Mouse (Mus musculus) liver, embryonic 13.5 days (tissue): ENCODE measurements around the gene Ptprd. TPM values are rescaled to one million over a fixed set of nuclear protein-coding genes. Genes with fewer than 3 reads are reported as not detected.

Source experiments
- ATAC-seq: fragments of 200-750 bp; cut with Nextera tagmentation; 2 replicates; pipeline ENCODE4 v1.8.0; 2017; ENCODE audit warnings: low read depth, mild to moderate bottlenecking, moderate number of reproducible peaks, moderate library complexity
- DNase-seq: peaks from one replicate; pipeline ENCODE4 v3.0.0; 2022
- H3K27ac ChIP-seq: fragments of 300-500 bp; sonication (generic); 2 replicates; pipeline ENCODE4 v1.5.1; 2015; ENCODE audit warnings: moderate library complexity, mild to moderate bottlenecking, inconsistent platforms
- H3K27me3 ChIP-seq: fragments of 300-500 bp; sonication (generic); 2 replicates; pipeline ENCODE4 v1.6.1; 2015; ENCODE audit warnings: mild to moderate bottlenecking, inconsistent platforms
- H3K36me3 ChIP-seq: fragments of 300-500 bp; sonication (generic); 2 replicates; pipeline ENCODE4 v1.6.1; 2015; ENCODE audit warnings: mild to moderate bottlenecking, inconsistent platforms
- H3K4me1 ChIP-seq: fragments of 300-500 bp; sonication (generic); replicated peaks from 2 replicates; pipeline ENCODE4 v1.6.1; 2015; ENCODE audit warnings: inconsistent platforms
- H3K4me2 ChIP-seq: fragments of 300-500 bp; sonication (generic); 2 replicates; pipeline ENCODE4 v1.6.1; 2015; ENCODE audit warnings: inconsistent platforms, mild to moderate bottlenecking, moderate library complexity
- H3K4me3 ChIP-seq: fragments of 300-500 bp; sonication (generic); replicated peaks from 2 replicates; pipeline ENCODE4 v1.5.1; 2015; ENCODE audit warnings: mild to moderate bottlenecking, inconsistent platforms
- H3K9ac ChIP-seq: fragments of 300-500 bp; sonication (generic); 2 replicates; pipeline ENCODE4 v1.6.1; 2015; ENCODE audit warnings: mild to moderate bottlenecking, inconsistent platforms
- H3K9me3 ChIP-seq: fragments of 300-500 bp; sonication (generic); replicated peaks from 2 replicates; pipeline ENCODE4 v1.6.1; 2016; ENCODE audit warnings: inconsistent platforms
- WGBS: fragments of 180-500 bp; shearing (Covaris S2); methylation state at CpG from one replicate; pipeline ENCODE4 v1.1.7; 2015; ENCODE audit not compliant: insufficient replicate concordance; 5-methylcytosine and 5-hydroxymethylcytosine counted together
- polyA plus RNA-seq: library from polyadenylated mRNA; unstranded; fragments of >200 nt; fragmentation: Nextera tagmentation; extraction: Ambion mirVana; gene quantifications from 2 replicates; pipeline ENCODE4 v1.2.1, GENCODE M21; 2015

The Ptprd gene
- polyA plus RNA-seq, 1 experiment from 2014 or later: 1.8 TPM

DNA sequence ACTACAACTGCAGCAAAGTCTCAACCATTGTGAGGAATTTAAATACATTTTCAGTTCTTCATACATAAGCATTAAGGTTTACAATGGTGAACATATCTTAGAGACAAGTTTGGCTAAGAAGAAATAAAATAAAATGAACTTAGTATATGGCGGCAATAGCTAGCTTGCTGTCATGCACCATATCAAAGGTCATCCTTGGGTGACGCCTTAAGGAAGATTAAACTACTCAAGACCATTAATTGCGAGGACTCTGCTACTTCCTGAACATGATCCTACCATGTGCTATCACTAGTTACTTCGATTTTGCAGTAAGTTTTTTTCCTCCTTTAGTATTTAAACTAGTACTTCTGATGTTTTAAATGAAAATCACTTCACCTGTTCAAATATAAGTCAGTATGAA, 1949.0 kb downstream of the Ptprd start:
- ATAC-seq: no peak
- WGBS: 57% methylated on average over 4 of the region's 4 CpGs
- no peak overlapping the region for H3K9ac ChIP-seq

GRCm38 (mm10) chr4:76260686-76261085, 1951.1 kb downstream of the Ptprd start:
- Histone ChIP-seq H3K36me3 (no peaks in the 10 kb centered on the region), H3K4me3 (no peak overlapping the region), H3K9ac (no peak overlapping the region), H3K27me3 (no peaks in the 10 kb centered on the region), H3K27ac (no peak overlapping the region), H3K4me1 (no peaks in the 10 kb centered on the region), H3K9me3 (no peaks in the 10 kb centered on the region), H3K4me2 (no peak overlapping the region)
- ATAC-seq (no peak), DNase-seq (no peak)
- WGBS: 90% methylated on average over 1 of the region's 1 CpGs

More for the DNA sequence above, 1949.0 kb downstream of the Ptprd start:
- Histone ChIP-seq H3K9me3 (no peaks in the 10 kb centered on the region), H3K4me1 (no peaks in the 10 kb centered on the region), H3K4me2 (no peak overlapping the region), H3K36me3 (no peaks in the 10 kb centered on the region), H3K27ac (no peak overlapping the region), H3K27me3 (no peaks in the 10 kb centered on the region), H3K4me3 (no peak overlapping the region)
- no peak for DNase-seq

DNA sequence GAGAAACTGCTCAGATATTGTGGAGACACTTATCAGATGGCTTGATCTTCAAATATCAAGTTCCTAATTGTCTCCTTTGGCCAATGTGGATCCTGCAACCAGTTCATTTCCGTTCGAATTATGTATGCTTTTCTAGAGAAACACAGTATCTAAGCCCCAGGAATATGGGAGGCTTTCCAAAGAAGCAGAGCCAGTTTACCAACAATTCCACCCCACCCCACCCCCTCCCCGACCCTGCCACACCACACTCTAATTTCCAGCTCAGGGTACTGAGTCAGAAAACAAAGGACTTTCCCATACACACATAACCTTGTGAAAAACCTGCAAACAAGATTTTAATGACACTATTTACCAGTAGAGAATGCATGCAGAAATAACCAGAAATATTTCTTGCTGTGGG, 1951.5 kb downstream of the Ptprd start:
- ATAC-seq (no peak), DNase-seq (no peak)
- H3K9ac ChIP-seq: no peak overlapping the region
- H3K27me3 ChIP-seq: no peaks in the 10 kb centered on the region
- H3K36me3 ChIP-seq: no peaks in the 10 kb centered on the region
- H3K4me1 ChIP-seq: no peaks in the 10 kb centered on the region
- WGBS: 47% methylated on average over 3 of the region's 3 CpGs
- H3K9me3 ChIP-seq: no peaks in the 10 kb centered on the region
- no peak overlapping the region for H3K4me2 ChIP-seq
- H3K27ac ChIP-seq: no peak overlapping the region
- H3K4me3 ChIP-seq: no peak overlapping the region

GRCm38 (mm10) chr4:76259636-76260035, 1952.1 kb downstream of the Ptprd start:
- 62% methylated on average over 2 of the region's 2 CpGs for WGBS
- DNase-seq (no peak), ATAC-seq (no peak)
- Histone ChIP-seq H3K27me3 (no peaks in the 10 kb centered on the region), H3K4me3 (no peak overlapping the region), H3K36me3 (no peaks in the 10 kb centered on the region), H3K4me1 (no peaks in the 10 kb centered on the region), H3K9ac (no peak overlapping the region), H3K4me2 (no peak overlapping the region), H3K27ac (no peak overlapping the region), H3K9me3 (no peaks in the 10 kb centered on the region)

DNA sequence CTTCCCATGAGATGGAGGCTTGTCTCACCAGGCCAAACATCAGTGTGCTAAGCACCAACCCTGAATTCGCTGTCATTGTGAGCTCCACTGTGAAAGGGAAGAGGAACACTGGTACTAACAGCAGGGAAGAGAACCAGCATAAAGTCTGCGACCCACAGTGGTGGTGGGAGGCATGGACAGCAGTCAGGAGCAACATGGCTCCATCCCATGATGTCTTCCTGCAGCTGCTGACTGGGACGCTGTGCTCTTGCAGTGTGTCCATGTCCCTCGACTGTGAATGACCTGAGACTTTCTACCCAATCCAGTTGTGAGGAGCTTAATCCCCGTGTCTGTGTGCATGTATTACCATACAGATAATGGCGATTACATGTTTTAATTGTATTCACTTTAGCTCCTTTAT, 1967.4 kb downstream of the Ptprd start:
- Histone ChIP-seq H3K9ac (no peak overlapping the region), H3K9me3 (no peaks in the 10 kb centered on the region), H3K36me3 (no peaks in the 10 kb centered on the region), H3K27ac (no peak overlapping the region), H3K27me3 (no peaks in the 10 kb centered on the region), H3K4me1 (no peaks in the 10 kb centered on the region), H3K4me3 (no peak overlapping the region), H3K4me2 (no peak overlapping the region)
- DNase-seq (no peak), ATAC-seq (no peak)
- 64% methylated on average over 6 of the region's 6 CpGs for WGBS

DNA sequence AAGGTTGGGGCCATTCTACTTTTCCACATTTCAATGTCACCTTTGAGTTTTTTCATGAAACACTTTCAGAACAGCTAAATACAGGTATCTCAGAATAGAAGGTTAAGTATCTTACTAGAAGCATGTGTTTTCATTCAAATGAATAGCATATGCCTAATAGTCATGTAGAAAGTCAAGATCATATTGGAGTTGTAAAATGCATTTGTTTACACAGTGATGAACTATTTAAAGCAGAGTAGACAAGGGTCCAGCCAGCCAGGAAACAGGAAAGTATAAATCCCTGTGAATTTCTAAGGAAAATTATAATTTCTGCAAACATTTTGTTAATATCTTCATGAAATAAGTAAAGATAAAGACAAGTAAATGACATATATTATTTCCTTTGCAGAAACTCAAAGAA, 1970.2 kb downstream of the Ptprd start:
- Histone ChIP-seq H3K4me2 (no peak overlapping the region), H3K4me1 (no peaks in the 10 kb centered on the region), H3K27ac (no peak overlapping the region), H3K4me3 (no peak overlapping the region), H3K9ac (no peak overlapping the region), H3K9me3 (no peaks in the 10 kb centered on the region), H3K27me3 (no peaks in the 10 kb centered on the region), H3K36me3 (no peaks in the 10 kb centered on the region)
- ATAC-seq: no peak
- DNase-seq: no peak

DNA sequence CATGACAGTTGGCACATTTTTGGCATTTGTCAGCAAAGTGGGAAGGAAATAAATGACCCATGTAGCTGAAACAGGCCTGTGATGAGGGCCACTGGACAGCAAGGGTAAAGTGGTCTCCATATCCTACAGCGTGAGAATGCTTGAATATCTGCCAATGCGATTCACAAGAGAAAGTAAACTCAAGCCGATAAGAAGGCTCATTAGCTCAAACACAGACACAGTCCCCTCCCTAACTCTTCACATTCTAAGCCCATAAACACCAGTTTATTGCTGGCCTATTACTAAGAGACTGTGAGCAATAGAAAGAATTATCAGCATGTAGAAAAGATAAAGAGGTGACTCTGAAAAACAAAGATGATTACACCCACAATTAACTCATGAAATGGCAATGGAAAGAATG, 1970.6 kb downstream of the Ptprd start:
- DNase-seq: no peak
- no peak for ATAC-seq
- H3K27ac ChIP-seq: no peak overlapping the region
- no peak overlapping the region for H3K4me3 ChIP-seq
- no peaks in the 10 kb centered on the region for H3K27me3 ChIP-seq
- no peak overlapping the region for H3K9ac ChIP-seq
- 64% methylated on average over 3 of the region's 3 CpGs for WGBS
- H3K4me2 ChIP-seq: no peak overlapping the region
- H3K9me3 ChIP-seq: no peaks in the 10 kb centered on the region
- no peaks in the 10 kb centered on the region for H3K36me3 ChIP-seq
- no peaks in the 10 kb centered on the region for H3K4me1 ChIP-seq

- WGBS: 72% methylated on average over 5 of the region's 5 CpGs
- ATAC-seq (no peak), DNase-seq (no peak)
- no peak overlapping the region for H3K27ac ChIP-seq
- no peaks in the 10 kb centered on the region for H3K27me3 ChIP-seq
- H3K9ac ChIP-seq: no peak overlapping the region
- no peak overlapping the region for H3K4me2 ChIP-seq
- H3K9me3 ChIP-seq: no peaks in the 10 kb centered on the region
- H3K36me3 ChIP-seq: no peaks in the 10 kb centered on the region
- no peak overlapping the region for H3K4me3 ChIP-seq
- no peaks in the 10 kb centered on the region for H3K4me1 ChIP-seq
Measured at GRCm38 (mm10) chr4:76239063-76239462, 1972.7 kb downstream of the Ptprd start.

DNA sequence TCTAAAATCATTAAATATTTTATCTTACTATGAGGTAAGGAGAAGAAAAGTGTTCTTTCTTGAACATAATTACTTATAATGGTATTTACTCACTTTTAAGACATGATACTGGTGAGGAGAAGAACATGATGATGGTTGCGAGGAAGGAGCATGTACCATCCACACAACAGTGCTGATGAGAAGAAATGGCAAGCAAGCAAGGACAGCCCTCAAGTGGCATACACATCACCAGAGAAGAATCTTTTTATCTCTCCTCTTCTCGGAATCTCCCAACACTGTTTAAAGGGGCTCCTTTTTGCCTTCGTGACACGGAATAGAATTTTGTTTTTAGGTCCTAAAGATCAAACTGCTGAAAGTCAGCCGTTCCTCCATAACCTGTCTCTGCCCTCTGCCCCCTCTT, 1973.2 kb downstream of the Ptprd start:
- Histone ChIP-seq H3K27ac (no peak overlapping the region), H3K36me3 (no peaks in the 10 kb centered on the region), H3K9me3 (no peaks in the 10 kb centered on the region), H3K4me1 (no peaks in the 10 kb centered on the region), H3K27me3 (no peaks in the 10 kb centered on the region), H3K4me3 (no peak overlapping the region), H3K9ac (no peak overlapping the region), H3K4me2 (no peak overlapping the region)
- DNase-seq (no peak), ATAC-seq (no peak)
- WGBS: 68% methylated on average over 5 of the region's 5 CpGs

DNA sequence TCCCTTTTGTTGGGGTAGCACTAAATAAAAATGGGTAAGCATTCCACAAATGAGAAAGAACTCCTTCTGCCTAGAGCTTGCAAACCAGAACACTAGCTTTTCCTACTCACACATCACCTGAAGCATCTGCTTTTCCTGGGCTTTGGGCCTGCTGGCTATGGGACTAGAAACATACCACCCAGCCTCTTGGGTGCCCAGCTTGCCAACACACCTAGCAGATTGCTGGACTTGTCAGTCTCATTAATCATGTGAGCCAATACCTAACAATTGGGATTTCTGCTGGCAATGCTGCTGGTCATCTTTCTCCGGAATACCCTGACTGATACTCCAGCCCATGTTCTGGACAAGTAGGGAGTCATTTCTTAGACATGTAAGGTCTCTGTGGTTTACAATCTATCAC, 1973.9 kb downstream of the Ptprd start:
- Histone ChIP-seq H3K27ac (no peak overlapping the region), H3K9me3 (no peaks in the 10 kb centered on the region), H3K27me3 (no peaks in the 10 kb centered on the region), H3K4me2 (no peak overlapping the region), H3K36me3 (no peaks in the 10 kb centered on the region), H3K4me3 (no peak overlapping the region), H3K9ac (no peak overlapping the region), H3K4me1 (no peaks in the 10 kb centered on the region)
- DNase-seq (no peak), ATAC-seq (no peak)
- 82% methylated on average over 1 of the region's 1 CpGs for WGBS

GRCm38 (mm10) chr4:76223720-76224119, 1988.0 kb downstream of the Ptprd start:
- DNase-seq: no peak
- Histone ChIP-seq H3K4me3 (no peak overlapping the region), H3K9me3 (no peaks in the 10 kb centered on the region), H3K4me2 (no peak overlapping the region), H3K9ac (no peak overlapping the region), H3K27me3 (no peaks in the 10 kb centered on the region), H3K27ac (no peak overlapping the region), H3K36me3 (no peaks in the 10 kb centered on the region), H3K4me1 (no peaks in the 10 kb centered on the region)
- ATAC-seq: no peak
- WGBS: 70% methylated on average over 3 of the region's 3 CpGs

GRCm38 (mm10) chr4:76222520-76222919, 1989.2 kb downstream of the Ptprd start:
- no peaks in the 10 kb centered on the region for H3K4me1 ChIP-seq
- no peaks in the 10 kb centered on the region for H3K27me3 ChIP-seq
- no peak overlapping the region for H3K4me3 ChIP-seq
- no peak overlapping the region for H3K27ac ChIP-seq
- H3K36me3 ChIP-seq: no peaks in the 10 kb centered on the region
- DNase-seq (no peak), ATAC-seq (no peak)
- H3K9ac ChIP-seq: no peak overlapping the region
- no peaks in the 10 kb centered on the region for H3K9me3 ChIP-seq
- H3K4me2 ChIP-seq: no peak overlapping the region
- 54% methylated on average over 2 of the region's 2 CpGs for WGBS

- Histone ChIP-seq H3K4me1 (no peaks in the 10 kb centered on the region), H3K9me3 (no peaks in the 10 kb centered on the region), H3K27me3 (no peaks in the 10 kb centered on the region), H3K4me3 (no peak overlapping the region), H3K9ac (no peak overlapping the region), H3K36me3 (no peaks in the 10 kb centered on the region), H3K4me2 (no peak overlapping the region), H3K27ac (no peak overlapping the region)
- DNase-seq (no peak), ATAC-seq (no peak)
- WGBS: 76% methylated on average over 1 of the region's 1 CpGs
Measured at GRCm38 (mm10) chr4:76218065-76218464, 1993.7 kb downstream of the Ptprd start.
